Mouse (Mus musculus) T-helper 2 cell (primary cell): ENCODE measurements at regions not wholly inside any gene's neighbourhood (a gene's known extent, or its start where the extent isn't known, plus 50 kb on each side); places are given as distances from the start of the nearest gene placed in this dataset.

Source experiments
- in situ Hi-C: fragments of 300-600 bp; cut with MboI, MseI; formaldehyde crosslinking; loops from one replicate; pipeline ENCODE4 v1.15.1; 2025; ENCODE audit warnings: high pct_unique_total_duplicates

- in situ Hi-C loops = no loop called here
Observed at GRCm38 (mm10) chr15:93000121-93000520, 274.9 kb downstream of the Gxylt1 start.

DNA sequence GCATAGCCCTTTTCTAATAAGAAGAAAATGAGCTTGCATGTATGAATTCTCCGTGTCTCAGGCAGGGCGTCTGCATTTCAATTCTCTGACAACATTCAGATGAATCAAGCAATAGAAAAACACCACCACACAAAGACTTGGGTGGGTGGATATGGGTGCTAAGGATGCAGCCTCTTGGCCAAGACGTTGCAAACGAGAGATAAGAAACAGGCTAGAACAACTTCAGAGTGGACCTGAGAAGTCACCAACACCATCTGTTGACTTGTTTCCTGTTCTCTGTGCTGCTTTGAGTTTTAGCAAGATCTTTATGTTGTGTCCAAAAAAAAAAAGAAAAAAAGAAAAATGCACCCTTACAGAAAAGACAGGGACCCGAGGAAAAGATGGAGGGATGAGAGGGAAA lies 277.0 kb downstream of the Gxylt1 start:
- in situ Hi-C loops = loop anchor here (25.0 kb wide), 1 partner anchor 1939 kb away; no protein-coding TSS in a partner anchor

GRCm38 (mm10) chr15:92994191-92994671 lies 280.7 kb downstream of the Gxylt1 start:
- in situ Hi-C loops = loop anchor here (25.0 kb wide), 1 partner anchor 1943 kb away; no protein-coding TSS in a partner anchor

- in situ Hi-C loops = loop anchor here (25.0 kb wide), 1 partner anchor 1944 kb away; no protein-coding TSS in a partner anchor
Observed at GRCm38 (mm10) chr15:92993538-92994190, 281.3 kb downstream of the Gxylt1 start.

GRCm38 (mm10) chr15:92975774-92976173 lies 299.2 kb downstream of the Gxylt1 start:
- in situ Hi-C loops = loop anchor here (25.0 kb wide), 1 partner anchor 1962 kb away; no protein-coding TSS in a partner anchor

DNA sequence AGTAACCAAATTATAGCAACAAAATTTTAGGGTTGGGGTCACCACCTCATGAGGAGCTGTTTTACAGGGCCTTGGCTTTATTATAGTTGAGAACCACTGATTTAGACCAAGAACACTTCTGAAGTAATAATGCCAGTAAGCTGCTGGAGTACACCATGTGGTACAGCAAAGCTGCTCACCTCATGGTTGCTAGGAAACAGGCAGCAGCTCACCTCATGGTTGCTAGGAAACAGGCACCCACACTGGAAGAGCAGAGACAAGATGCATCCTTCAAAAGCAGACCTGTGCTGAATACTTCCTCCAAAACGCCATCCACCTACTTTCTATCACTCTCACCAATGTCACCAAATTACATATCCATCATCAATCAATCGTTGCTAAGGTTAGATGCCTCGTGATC lies 300.0 kb downstream of the Gxylt1 start:
- in situ Hi-C loops = loop anchor here (25.0 kb wide), 2 partner anchors 1038 to 1962 kb away; no protein-coding TSS in a partner anchor

GRCm38 (mm10) chr15:92973651-92974229 lies 301.2 kb downstream of the Gxylt1 start:
- in situ Hi-C loops = loop anchor here (25.0 kb wide), 1 partner anchor 1036 kb away; no protein-coding TSS in a partner anchor

- in situ Hi-C loops = loop anchor here (25.0 kb wide), 1 partner anchor 1028 kb away; no protein-coding TSS in a partner anchor
Observed at GRCm38 (mm10) chr15:92965556-92965955, 309.4 kb downstream of the Gxylt1 start.

DNA sequence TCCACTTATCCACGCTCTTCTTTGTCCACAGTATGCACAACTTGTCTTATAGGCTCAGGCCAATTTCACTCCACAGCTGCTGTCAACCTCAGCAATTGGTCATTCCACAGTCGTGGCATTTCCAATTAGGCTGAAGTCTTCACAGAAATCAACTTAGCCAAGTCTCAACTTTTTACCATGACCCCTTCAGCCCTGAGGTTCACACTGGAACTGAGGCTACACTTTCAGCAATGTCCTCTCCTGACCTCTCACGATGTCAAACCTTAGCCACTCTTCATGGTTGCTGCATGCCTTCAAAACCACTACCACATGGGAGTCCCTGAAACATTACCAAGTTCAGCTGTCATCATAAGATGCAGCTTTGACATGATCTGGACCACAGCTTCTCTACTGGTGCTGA lies 310.1 kb downstream of the Gxylt1 start:
- in situ Hi-C loops = loop anchor here (25.0 kb wide), 1 partner anchor 1028 kb away; no protein-coding TSS in a partner anchor

GRCm38 (mm10) chr15:92964131-92964530 lies 310.8 kb downstream of the Gxylt1 start:
- in situ Hi-C loops = loop anchor here (25.0 kb wide), 1 partner anchor 1027 kb away; no protein-coding TSS in a partner anchor

- in situ Hi-C loops = loop anchor here (25.0 kb wide), 1 partner anchor 1014 kb away; no protein-coding TSS in a partner anchor
Observed at GRCm38 (mm10) chr15:92950912-92951311, 324.1 kb downstream of the Gxylt1 start.

DNA sequence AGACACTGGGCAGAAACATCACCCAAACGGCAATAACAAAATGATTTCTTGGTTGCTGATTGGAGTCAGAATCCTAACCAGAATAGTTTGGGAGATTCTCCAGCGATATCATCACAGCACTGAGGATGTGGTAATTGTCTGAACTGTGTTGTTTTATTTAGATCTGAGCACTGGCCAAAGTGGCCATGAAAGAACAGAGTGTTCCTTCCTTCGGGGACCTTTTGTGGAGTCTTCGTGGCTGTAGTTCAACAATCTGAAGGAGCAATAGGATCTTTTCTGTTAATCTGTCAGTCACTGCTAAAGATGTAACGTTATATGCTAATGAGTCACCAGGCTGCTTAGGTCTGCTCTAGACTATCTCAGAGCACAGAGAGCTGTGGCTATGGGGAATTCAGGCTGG lies 328.8 kb downstream of the Gxylt1 start:
- in situ Hi-C loops = loop anchor here (10.0 kb wide), 1 partner anchor 1871 kb away; no protein-coding TSS in a partner anchor

GRCm38 (mm10) chr15:92903821-92904220 lies 371.2 kb downstream of the Gxylt1 start:
- in situ Hi-C loops = no loop called here

- in situ Hi-C loops = no loop called here
Observed at GRCm38 (mm10) chr15:92897277-92897676, 377.7 kb downstream of the Gxylt1 start.

DNA sequence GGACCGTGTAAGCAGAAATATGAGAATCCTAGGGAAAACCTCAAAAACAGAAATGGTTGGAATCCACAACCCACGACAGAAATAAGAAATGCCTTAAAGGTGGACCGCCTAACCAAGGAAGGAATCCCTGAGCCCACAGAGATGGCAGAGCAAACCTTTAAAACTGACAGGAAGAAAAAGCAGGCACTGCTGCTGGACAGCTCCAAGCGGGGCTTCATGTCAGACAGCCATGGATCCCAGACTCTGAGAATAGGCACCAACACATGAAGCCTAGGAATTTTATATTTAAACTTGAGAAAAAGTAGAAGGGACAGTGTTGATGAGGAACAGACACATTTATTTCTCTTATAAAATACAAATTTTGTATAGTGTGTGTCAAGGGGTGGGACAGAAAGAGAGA lies 379.1 kb downstream of the Gxylt1 start:
- in situ Hi-C loops = no loop called here

DNA sequence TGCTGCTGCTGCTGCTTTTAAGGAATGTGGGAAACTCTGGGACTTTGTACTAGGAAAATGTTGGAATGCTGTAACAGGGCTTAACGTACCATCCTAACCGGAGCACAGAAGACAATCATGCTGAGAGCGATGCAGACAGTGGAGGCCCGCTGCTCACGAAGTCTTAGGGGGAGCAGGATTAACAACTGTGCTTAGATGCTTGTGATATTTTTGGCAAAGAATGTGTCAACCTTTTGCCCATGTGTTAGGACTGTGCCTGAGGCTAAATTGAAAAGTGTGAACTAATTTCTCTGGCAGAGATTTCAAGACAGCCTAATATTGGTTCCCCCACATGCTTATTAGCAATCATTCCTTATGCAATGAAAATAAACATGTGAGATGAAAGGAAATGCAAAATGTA lies 398.5 kb downstream of the Gxylt1 start:
- in situ Hi-C loops = no loop called here

- in situ Hi-C loops = no loop called here
Observed at GRCm38 (mm10) chr15:92864106-92864505, 410.9 kb downstream of the Gxylt1 start.

GRCm38 (mm10) chr15:92850854-92851253 lies 424.1 kb downstream of the Gxylt1 start:
- in situ Hi-C loops = no loop called here

DNA sequence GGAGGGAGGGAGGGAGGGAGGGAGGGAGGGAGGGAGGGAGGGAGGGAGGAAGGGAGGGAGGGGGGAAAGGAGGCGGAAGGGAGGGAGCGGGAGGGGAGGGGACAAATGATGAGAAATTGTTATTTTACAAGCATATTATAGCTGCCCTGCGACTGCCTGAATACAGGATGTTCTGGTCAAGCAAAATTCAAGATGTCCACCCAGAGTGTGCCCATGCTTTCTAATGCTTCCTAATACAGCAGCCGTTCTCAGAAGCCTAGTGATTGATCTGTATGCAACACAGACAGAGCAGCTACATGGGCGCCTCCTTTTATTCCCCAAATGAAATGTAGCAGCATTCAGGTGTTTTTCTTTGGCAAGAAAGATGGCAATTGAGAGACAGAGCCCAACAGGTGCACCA lies 434.9 kb downstream of the Gxylt1 start:
- in situ Hi-C loops = no loop called here

- in situ Hi-C loops = no loop called here
Observed at GRCm38 (mm10) chr15:92839611-92840010, 435.4 kb downstream of the Gxylt1 start.

GRCm38 (mm10) chr15:92826136-92826535 lies 429.5 kb downstream of the Pdzrn4 start:
- in situ Hi-C loops = no loop called here
